Mouse (Mus musculus) spleen, adult 18-20 months (tissue): ENCODE data around the gene Zfp385a.
A peak's percentile ranks its signal among the peaks of the same experiment; 100 is the strongest.

Experiments used
- DNase-seq, 2 experiments: peaks; one replicate each; pipeline ENCODE4 v3.0.0; 2022; ENCODE audit warnings: mixed read lengths in 2 of 2

Gene Zfp385a

DNA sequence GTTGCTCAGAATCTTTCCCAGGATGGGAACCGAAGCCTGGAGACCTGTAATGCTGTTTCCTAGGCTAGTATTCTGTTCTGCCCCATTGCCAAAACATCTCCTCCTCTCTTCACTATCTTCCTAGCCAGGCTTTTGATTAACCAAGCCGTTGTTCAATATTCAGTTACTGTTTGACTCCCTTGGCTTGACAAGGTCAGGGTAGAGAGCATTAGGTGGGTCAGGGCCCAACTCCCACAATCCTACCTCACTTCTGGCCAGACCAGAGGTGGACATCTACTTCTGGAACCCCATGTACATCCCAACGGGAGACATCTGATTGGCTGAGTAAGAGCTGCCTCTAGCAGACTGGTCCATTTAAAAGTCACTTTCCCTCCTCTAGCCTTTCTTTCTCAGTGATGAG, 23.1 kb upstream of the Zfp385a start:
- no peak for DNase-seq

- DNase-seq = no peak
These were observed 22.4 kb upstream of the Zfp385a start for GRCm38 (mm10) chr15:103362333-103362732.

- DNase-seq = no peak
These were observed 21.4 kb upstream of the Zfp385a start for GRCm38 (mm10) chr15:103361269-103361668.

DNA sequence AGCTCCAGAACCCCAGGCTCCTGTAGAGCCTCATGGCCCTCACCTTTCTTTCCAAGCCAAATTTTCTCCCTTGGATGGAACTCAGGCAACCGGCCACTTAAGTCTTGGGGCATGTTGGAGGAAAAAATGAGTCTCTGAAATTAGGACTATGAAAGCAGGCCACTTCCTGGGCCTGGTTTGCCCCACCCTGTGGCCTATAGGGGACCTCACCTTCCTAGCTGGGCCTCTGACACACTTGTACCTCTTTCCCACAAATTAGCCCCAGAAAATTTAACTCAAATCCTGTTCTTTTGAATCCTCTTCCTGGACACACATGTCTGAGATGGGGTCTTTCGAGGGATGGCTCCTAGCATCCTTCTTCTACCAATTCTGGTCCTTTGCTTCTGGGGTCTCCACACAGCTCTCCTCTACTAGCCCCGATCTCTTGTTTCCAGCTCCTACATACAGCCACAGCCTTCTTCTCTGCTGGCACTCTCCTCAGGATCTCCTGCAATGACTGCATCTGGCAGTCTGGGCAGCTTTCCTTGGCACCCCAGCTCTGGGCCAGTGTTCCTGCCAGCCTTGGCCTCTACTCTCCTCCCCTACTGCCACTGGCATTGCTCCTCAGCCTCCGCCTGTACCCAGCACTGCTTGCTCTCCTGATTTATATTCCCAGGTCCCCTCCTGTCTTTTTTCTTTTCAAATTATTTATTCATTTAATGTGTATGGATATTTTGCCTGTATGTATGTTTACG, 20.1 kb upstream of the Zfp385a start:
- DNase-seq = no peak

DNA sequence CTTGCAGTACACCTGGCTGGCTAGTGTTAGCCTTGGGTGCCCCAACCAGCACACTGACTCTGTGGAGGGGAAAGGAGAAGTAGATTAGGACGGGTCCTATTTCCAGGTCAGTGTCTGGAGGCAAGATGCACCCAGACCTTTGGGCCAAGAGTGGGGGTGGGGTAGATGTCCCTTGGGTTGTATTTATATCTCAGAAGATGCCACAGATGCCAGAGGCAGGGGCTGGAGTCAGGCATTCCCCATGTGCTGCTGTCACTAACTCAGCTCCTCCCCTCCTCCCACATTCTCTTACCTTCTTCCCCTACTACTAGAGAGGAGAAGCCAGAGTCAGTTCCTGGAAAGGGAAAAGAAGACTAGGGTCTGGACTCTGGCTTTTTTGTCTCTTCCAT, 19.2 kb upstream of the Zfp385a start:
- no peak for DNase-seq

DNA sequence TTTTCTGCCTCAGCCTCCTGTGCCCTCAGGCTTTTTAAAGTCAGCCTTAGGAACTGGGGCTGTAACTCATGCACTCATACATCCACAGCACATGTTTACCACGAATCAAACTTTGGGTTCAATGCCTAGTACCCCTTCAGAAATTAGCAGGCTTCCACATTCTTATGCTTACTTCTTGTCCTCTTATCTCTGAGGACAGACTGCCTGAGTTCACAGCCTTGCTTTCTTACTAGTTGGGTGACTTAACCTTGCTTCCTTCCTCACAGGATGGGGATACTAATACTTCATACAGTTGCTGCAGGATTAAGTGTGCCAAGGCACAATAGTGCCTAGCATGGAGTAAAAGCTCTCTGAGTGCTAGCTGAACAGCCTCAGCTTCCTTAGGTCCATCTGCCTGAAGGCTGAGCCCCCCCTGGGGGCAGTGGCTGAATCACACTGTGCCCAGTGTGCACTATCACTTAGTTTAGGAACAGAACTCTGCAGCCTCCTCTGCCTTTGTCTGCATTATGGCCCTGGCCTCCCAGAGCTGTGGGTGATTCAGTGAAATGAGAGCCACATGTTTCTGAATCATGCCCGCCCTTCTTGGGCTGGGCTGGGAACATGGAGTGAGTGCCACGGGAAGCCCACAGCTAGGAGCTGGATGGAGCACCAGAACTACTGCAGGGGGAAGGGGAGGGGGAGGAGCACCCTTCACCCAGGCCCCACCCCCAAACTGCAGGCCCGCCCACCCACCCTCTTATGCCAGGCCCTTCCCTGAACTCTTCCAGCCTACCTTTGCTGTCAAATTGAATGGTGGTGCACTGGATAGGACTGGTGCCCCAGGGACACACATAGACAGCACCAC, 18.6 kb upstream of the Zfp385a start:
- no peak for DNase-seq

DNA sequence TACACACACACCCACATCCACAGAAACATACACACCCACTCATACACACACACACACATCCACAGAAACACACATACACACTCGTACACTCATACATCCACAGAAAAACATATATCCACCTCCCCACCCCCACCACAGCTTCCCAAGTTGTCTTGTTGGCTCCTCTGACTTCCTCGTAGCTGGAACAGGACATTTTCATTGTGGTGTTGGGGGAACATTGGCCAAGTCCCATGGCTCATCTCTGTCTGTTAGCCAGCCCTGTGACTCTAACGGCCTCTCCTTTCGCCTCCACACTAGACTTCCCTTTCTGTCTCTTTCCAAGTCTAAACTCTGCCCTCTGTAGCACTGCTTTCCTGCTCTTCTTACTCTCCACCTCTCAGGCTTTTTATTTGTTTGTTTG, 17.9 kb upstream of the Zfp385a start:
- DNase-seq = no peak

GRCm38 (mm10) chr15:103356130-103356529, 16.2 kb upstream of the Zfp385a start:
- DNase-seq = no peak

DNA sequence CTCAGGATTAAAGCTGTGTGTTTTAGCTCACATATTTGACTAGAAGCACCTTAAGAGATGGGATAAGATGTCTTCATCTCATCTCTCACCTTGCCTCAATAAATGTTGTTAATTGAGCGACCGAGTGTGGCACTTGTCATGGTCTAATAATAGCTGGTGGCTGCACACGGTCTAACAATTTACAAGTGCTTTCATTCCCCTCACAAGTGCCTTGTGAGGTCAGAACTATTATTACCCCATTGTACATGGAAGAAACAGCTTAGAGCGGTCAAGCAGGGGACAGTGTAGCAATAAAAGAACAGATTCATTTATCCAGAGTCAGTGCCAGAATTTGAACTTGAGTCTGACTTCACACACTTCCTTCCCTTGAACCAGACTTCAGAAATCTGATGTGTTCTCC, 15.5 kb upstream of the Zfp385a start:
- DNase-seq = no peak

DNA sequence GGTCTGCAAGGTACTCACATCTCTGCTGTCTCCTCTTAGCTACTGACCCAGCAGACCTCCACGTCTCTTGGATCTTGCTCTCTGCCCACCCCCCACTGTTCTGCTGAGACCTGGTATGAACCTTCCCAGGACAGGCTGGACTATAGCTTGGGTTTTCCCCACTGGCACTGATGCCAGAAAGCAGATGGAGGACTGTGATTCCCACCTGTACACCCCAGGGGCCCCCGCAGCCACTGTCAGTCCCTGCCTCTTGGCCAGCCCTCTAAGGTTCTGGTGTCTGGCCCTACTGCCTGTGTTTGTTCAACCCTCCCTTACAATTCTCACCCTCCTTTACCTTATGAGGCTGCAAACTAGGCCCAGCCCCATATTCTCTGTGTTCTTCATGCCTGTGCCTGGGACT, 14.8 kb upstream of the Zfp385a start:
- no peak for DNase-seq

- no peak for DNase-seq
These were observed 13.8 kb upstream of the Zfp385a start for GRCm38 (mm10) chr15:103353511-103354256.

GRCm38 (mm10) chr15:103352856-103353255, 13.0 kb upstream of the Zfp385a start:
- peak in 1 of 2 experiments; percentile 55 for DNase-seq

DNA sequence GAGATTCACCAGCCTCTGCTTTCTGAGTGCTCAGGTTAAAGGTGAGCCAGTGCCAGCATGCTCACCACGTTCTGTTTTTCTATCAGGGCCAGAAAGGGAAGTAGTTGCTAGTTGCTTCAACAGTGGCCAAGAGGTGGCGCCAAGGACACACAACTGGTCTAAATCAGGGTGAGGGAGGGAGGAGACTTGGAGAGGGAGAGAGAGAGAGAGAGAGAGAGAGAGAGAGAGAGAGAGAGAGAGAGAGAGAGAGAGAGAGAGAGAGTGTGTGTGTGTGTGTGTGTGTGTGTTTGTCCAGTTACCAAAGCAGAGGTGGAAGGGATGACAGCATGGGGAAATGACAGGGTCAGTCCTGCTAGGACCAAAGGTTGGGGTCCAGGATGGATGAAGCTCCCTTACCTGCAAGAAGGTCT, 7.4 kb upstream of the Zfp385a start:
- peak; percentile 52 to 69 for DNase-seq

GRCm38 (mm10) chr15:103345789-103346188, 5.9 kb upstream of the Zfp385a start:
- DNase-seq = no peak

DNA sequence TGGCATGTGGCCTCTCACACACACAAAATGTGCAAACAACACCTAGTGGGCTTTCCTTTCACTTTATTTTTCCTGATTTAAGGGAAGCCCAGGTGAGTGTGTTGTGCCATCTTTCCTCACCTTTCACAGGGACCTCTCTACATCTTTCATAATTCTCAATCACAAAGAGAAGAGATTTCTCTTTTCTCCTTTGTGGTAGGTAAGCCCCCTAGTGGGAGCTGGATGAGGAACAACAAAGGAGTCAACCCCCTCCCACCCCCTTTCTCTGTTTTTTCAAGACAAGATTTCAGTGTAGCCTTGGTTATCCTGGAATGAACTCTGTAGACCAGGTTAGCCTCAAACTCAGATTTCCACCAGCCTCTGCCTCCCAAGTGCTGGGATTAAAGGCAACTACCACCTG, 3.7 kb upstream of the Zfp385a start:
- DNase-seq = no peak

- DNase-seq = no peak
These were observed 3.1 kb upstream of the Zfp385a start for GRCm38 (mm10) chr15:103343008-103343407.

DNA sequence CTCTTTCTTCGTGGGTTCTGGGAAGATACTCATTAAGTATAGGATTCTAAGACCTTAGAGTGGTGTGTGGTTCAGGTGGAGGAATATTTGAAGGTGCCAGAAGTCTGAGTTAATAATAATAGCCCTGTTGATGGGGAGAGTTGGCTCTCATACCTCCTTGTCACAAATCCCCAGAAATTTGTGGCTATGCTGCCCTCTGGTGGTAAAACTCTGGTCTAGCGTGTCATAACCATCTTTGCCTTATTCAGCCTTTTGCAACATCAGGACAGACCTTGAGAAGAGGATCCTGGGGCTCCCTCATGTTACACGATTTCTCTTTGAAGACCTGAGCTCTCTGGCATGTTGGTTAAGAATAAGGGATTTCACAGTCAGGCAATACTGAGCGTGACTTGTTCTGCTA, 2.5 kb upstream of the Zfp385a start:
- peak; percentile 39 to 61 for DNase-seq

DNA sequence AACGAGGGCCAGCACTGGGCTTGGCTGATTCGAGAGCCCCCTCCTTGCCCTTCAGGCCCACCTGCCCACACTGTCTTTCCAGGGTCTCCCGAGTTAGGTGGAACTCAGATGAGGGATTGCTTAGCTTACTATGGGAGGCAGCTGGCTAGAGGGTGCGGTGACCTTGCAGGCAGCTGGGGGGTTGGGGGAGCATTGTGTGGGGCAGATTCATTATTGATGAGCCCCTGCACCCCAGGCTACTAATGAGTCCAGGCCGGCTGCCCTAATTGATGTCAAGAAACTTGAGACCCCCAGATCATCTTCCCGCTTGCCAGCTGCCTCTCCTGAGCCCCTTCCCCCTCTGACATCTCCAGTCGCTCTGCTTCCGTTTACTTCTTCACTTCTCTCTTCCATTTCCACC, 1.7 kb upstream of the Zfp385a start:
- no peak for DNase-seq

- DNase-seq = no peak
These were observed 893 bp upstream of the Zfp385a start for GRCm38 (mm10) chr15:103340786-103341185.

GRCm38 (mm10) chr15:103339166-103339960, 530 bp downstream of the Zfp385a start:
- peak in 1 of 2 experiments; percentile 28 for DNase-seq

- no peak for DNase-seq
These were observed 1.1 kb downstream of the Zfp385a start for GRCm38 (mm10) chr15:103338829-103339165.

- DNase-seq = no peak
These were observed 2.8 kb downstream of the Zfp385a start for GRCm38 (mm10) chr15:103336996-103337667.
